Mouse (Mus musculus) hindbrain, embryonic 13.5 days (tissue): Measurements from ENCODE around the gene Ascc1. TPM values are rescaled to one million over a fixed set of nuclear protein-coding genes. Genes with fewer than 3 reads are reported as not detected.

ENCODE experiments used
- ATAC-seq: fragments of 200-750 bp; cut with Nextera tagmentation; 2 replicates; pipeline ENCODE4 v1.8.0; 2017; ENCODE audit warnings: moderate TSS enrichment; ENCODE audit not compliant: low FRiP score
- H3K27ac ChIP-seq: fragments of 300-500 bp; sonication (generic); 2 replicates; pipeline ENCODE4 v1.5.1; 2015; ENCODE audit warnings: inconsistent platforms, mild to moderate bottlenecking, moderate library complexity
- H3K27me3 ChIP-seq: fragments of 300-500 bp; sonication (generic); 2 replicates; pipeline ENCODE4 v1.6.1; 2015; ENCODE audit warnings: mild to moderate bottlenecking, inconsistent platforms
- H3K36me3 ChIP-seq: fragments of 300-500 bp; sonication (generic); 2 replicates; pipeline ENCODE4 v1.6.1; 2015; ENCODE audit warnings: mild to moderate bottlenecking, inconsistent platforms
- H3K4me1 ChIP-seq: fragments of 300-500 bp; sonication (generic); replicated peaks from 2 replicates; pipeline ENCODE4 v1.6.1; 2015; ENCODE audit warnings: inconsistent platforms
- H3K4me2 ChIP-seq: fragments of 300-500 bp; sonication (generic); 2 replicates; pipeline ENCODE4 v1.6.1; 2015; ENCODE audit warnings: inconsistent platforms, mild to moderate bottlenecking, moderate library complexity
- H3K4me3 ChIP-seq: fragments of 300-500 bp; sonication (generic); 2 replicates; pipeline ENCODE4 v1.5.1; 2015; ENCODE audit warnings: mild to moderate bottlenecking, inconsistent platforms
- H3K9ac ChIP-seq: fragments of 300-500 bp; sonication (generic); 2 replicates; pipeline ENCODE4 v1.6.1; 2015; ENCODE audit warnings: mild to moderate bottlenecking, inconsistent platforms
- H3K9me3 ChIP-seq: fragments of 300-500 bp; sonication (generic); 2 replicates; pipeline ENCODE4 v1.6.1; 2016; ENCODE audit warnings: inconsistent platforms
- WGBS: fragments of 180-500 bp; shearing (Covaris S2); methylation state at CpG from one replicate; pipeline ENCODE4 v1.1.7; 2015; 5-methylcytosine and 5-hydroxymethylcytosine counted together
- polyA plus RNA-seq: library from polyadenylated mRNA; unstranded; fragments of >200 nt; fragmentation: Nextera tagmentation; extraction: Ambion mirVana; gene quantifications from 2 replicates; pipeline ENCODE4 v1.2.1, GENCODE M21; 2015

The Ascc1 gene
- polyA plus RNA-seq, 1 experiment from 2014 or later, result 47.1 TPM

DNA sequence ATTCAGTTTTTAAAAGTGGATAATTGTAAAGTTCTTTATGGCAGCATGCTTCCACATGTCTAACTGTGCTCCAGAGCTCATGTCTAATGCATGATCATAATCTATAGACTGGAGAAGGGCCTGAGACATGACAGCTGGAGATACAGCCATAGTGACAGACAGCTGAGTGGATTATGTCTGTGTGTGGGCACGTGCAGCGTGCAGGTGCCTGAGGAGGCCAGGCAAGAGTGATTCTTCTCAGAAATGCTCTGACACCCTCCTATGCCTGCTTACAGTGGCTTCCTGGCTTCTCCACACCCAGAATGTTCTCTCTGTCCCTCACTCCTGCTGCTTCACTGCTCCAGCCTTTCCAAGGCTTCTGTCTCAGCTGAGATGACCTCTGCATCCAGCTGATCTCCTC is 91.1 kb downstream of the Ascc1 start:
- no peak for ATAC-seq
- Histone ChIP-seq H3K9ac (no peak overlapping the region), H3K4me3 (no peak overlapping the region), H3K4me1 (peaks cover 4% of the 10 kb centered on the region; the same call in 1 of the 2 replicates), H3K27me3 (no peaks in the 10 kb centered on the region), H3K4me2 (no peak overlapping the region), H3K27ac (no peak overlapping the region), H3K9me3 (no peaks in the 10 kb centered on the region), H3K36me3 (peaks cover 7% of the 10 kb centered on the region)
- WGBS, result 73% methylated on average over 2 of the region's 2 CpGs

DNA sequence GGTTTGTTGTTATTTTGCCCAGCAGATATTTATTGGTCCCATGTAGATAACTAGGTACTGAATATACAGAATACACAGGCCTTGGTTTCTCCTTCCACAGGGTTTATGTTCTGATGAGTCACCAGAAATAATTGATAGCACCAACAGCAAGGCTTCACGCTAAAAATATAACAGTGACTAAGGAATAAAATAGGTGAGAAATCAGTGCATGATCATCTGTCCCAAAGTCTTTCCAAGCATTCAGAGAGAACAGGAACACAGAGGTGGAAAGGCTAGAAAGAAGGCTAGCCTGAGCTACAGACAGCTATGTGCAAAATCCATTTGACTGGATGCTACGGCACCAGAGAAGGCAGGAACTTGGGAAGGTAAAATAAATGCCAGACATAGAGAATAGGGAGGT is 93.0 kb downstream of the Ascc1 start:
- WGBS, result 98% methylated on average over 2 of the region's 2 CpGs
- H3K4me1 ChIP-seq, result peaks cover 4% of the 10 kb centered on the region; the same call in 1 of the 2 replicates

GRCm38 (mm10) chr10:60096302-60096701 is 93.7 kb downstream of the Ascc1 start:
- Histone ChIP-seq H3K9me3 (no peaks in the 10 kb centered on the region), H3K4me3 (no peak overlapping the region), H3K4me1 (peaks cover 1% of the 10 kb centered on the region; the same call in 1 of the 2 replicates), H3K4me2 (no peak overlapping the region), H3K27me3 (no peaks in the 10 kb centered on the region), H3K27ac (no peak overlapping the region), H3K36me3 (peaks cover 9% of the 10 kb centered on the region), H3K9ac (no peak overlapping the region)
- 52% methylated on average over 1 of the region's 1 CpGs for WGBS
- ATAC-seq, result no peak

More for the DNA sequence above, 93.0 kb downstream of the Ascc1 start:
- Histone ChIP-seq H3K27me3 (no peaks in the 10 kb centered on the region), H3K4me2 (no peak overlapping the region), H3K9ac (no peak overlapping the region), H3K9me3 (no peaks in the 10 kb centered on the region), H3K27ac (no peak overlapping the region), H3K4me3 (no peak overlapping the region), H3K36me3 (peaks cover 9% of the 10 kb centered on the region)
- no peak for ATAC-seq

DNA sequence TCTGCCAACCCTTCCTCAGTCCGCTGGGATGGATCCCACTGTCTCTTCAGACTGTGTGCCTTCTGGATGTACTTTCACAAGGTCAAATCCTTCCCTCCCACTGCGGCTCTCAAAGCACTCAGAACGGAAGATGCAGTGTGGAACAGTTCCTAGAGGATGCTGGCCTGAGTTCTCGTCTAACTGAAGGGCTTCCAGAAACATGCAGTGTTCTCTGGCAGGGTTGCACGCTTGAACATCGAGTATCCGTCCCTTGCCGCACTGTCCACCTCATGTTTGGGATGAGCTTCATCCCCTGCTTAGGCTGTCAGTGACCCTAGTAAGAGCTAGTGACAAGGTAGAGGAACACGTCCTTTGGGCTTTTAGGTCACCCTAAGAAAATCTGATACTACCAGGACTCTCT is 94.5 kb downstream of the Ascc1 start:
- ATAC-seq, result no peak
- Histone ChIP-seq H3K27ac (no peak overlapping the region), H3K4me2 (no peak overlapping the region), H3K9me3 (no peaks in the 10 kb centered on the region), H3K9ac (no peak overlapping the region), H3K4me1 (no peaks in the 10 kb centered on the region), H3K4me3 (no peak overlapping the region), H3K36me3 (peaks cover 9% of the 10 kb centered on the region), H3K27me3 (no peaks in the 10 kb centered on the region)
- WGBS, result 93% methylated on average over 9 of the region's 9 CpGs

GRCm38 (mm10) chr10:60097774-60098173 is 95.2 kb downstream of the Ascc1 start:
- no peak for ATAC-seq
- Histone ChIP-seq H3K4me2 (no peak overlapping the region), H3K9ac (no peak overlapping the region), H3K9me3 (no peaks in the 10 kb centered on the region), H3K27ac (no peak overlapping the region), H3K36me3 (peaks cover 9% of the 10 kb centered on the region), H3K27me3 (no peaks in the 10 kb centered on the region), H3K4me1 (no peaks in the 10 kb centered on the region), H3K4me3 (no peak overlapping the region)
- WGBS, result 80% methylated on average over 5 of the region's 5 CpGs

DNA sequence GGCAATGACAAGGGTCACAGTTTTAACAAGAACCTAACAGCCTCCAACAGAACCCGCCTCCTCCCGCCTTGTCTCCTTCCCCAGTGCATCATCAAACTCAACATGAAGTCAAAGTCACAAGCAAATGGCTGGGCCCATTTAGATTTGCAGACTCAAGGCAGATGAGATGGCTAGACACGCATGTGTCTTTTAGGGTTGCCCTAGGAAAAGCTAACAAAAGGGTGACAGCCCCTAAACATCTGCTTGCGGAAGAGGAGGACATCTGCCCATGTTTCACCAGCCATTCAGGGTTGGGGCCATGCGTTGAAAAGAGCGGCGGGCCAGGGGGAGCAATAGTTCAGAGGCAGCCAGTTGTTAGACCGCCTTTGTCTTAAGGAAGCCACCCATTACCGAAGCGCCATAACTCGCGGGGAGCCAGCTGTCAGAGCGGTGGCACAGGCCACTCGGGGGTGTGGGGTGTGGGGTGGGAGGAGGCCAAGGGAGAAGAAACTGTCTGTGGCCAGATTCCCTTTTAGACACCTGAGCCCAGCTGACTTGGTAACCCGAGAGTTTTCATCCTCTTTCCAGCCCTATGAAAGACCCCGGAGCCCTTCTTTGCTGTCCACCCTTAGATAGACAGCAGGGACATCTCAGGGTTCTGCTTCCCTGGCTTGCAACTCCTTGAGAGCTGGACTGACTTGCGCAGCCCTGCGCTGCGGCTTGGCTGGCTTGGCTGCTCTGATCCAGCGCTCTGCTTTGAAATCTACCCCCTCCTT is 103.0 kb downstream of the Ascc1 start:
- 9% methylated on average over 20 of the region's 20 CpGs for WGBS
- H3K9me3 ChIP-seq, result no peaks in the 10 kb centered on the region

GRCm38 (mm10) chr10:60106146-60106530 is 103.5 kb downstream of the Ascc1 start, which contains the start of gene Spock2:
TSS of gene Spock2 (plus strand) at chr10:60106219.
- peak within 1 kb of the TSS; percentile 92 for H3K9ac ChIP-seq
- peak within 1 kb of the TSS; percentile 88 for H3K4me2 ChIP-seq
- H3K4me1 ChIP-seq, result peaks cover 53% of the 10 kb centered on the region
- peak within 1 kb of the TSS; percentile 95 for H3K27ac ChIP-seq
- 0 out of 2 replicates have a peak, but pooled peaks cover 4% of the 10 kb centered on the region for H3K36me3 ChIP-seq
- under 1% methylated on average over 22 of the region's 22 CpGs for WGBS
- no peaks in the 10 kb centered on the region for H3K9me3 ChIP-seq
- H3K27me3 ChIP-seq, result peaks cover 8% of the 10 kb centered on the region; the same call in 1 of the 2 replicates
- peak; percentile 73 for ATAC-seq
- H3K4me3 ChIP-seq, result peak within 1 kb of the TSS; percentile 83

More for the DNA sequence above, 103.0 kb downstream of the Ascc1 start:
- H3K4me1 ChIP-seq, result peaks cover 47% of the 10 kb centered on the region
- peak overlapping the region; percentile 95 for H3K27ac ChIP-seq
- peak; percentile 63 for ATAC-seq
- peak overlapping the region; percentile 88 for H3K4me2 ChIP-seq
- H3K4me3 ChIP-seq, result peak overlapping the region; percentile 83
- H3K27me3 ChIP-seq, result peaks cover 8% of the 10 kb centered on the region; the same call in 1 of the 2 replicates
- H3K9ac ChIP-seq, result peak overlapping the region; percentile 92
- no peaks in the 10 kb centered on the region; the same call in 1 of the 2 replicates for H3K36me3 ChIP-seq

DNA sequence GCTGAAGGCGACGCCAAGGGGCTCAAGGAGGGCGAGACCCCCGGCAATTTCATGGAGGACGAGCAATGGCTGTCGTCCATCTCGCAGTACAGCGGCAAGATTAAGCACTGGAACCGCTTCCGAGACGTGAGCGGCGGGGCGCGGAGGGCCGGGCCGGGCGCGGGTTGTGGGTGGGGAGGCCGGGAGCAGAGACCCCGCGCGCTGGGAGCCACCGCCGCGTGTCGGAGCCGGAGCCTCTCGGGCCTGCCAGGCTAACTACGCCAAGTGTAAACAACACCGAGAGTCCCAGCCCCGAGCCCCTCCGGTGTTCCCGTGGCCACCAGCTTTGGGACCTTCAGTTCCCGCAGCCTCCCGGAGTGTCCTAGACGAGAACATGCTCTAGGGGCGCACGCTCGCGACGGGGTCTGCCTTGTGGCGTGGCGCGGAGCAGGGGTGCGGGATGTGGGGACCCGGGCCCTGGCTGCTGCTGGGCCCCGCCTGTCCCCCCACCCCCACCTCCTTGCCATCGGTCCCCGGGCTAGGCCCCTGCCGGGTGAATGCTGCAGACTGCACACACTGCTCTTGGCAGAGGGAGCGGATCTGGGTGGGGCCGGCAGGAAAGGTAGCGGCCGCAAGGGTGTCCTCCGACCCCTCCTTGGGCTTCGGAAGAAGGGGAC is 104.1 kb downstream of the Ascc1 start:
- peaks cover 8% of the 10 kb centered on the region; the same call in 1 of the 2 replicates for H3K27me3 ChIP-seq
- H3K36me3 ChIP-seq, result 0 out of 2 replicates have a peak, but pooled peaks cover 4% of the 10 kb centered on the region
- peak overlapping the region; percentile 83 for H3K4me3 ChIP-seq
- ATAC-seq, result peak; percentile 71
- peak overlapping the region; percentile 95 for H3K27ac ChIP-seq
- H3K9ac ChIP-seq, result peak overlapping the region; percentile 92
- H3K4me1 ChIP-seq, result peaks cover 55% of the 10 kb centered on the region
- under 1% methylated on average over 57 of the region's 57 CpGs for WGBS
- H3K4me2 ChIP-seq, result peak overlapping the region; percentile 88
- H3K9me3 ChIP-seq, result no peaks in the 10 kb centered on the region

- WGBS, result 1% methylated on average over 24 of the region's 28 CpGs
- H3K27ac ChIP-seq, result peak overlapping the region; percentile 95
- H3K4me3 ChIP-seq, result peak overlapping the region; percentile 83
- peak overlapping the region; percentile 92 for H3K9ac ChIP-seq
- H3K4me2 ChIP-seq, result peak overlapping the region; percentile 88
- H3K4me1 ChIP-seq, result peaks cover 55% of the 10 kb centered on the region
- peaks cover 8% of the 10 kb centered on the region; the same call in 1 of the 2 replicates for H3K27me3 ChIP-seq
- no peaks in the 10 kb centered on the region for H3K9me3 ChIP-seq
- 0 out of 2 replicates have a peak, but pooled peaks cover 4% of the 10 kb centered on the region for H3K36me3 ChIP-seq
- ATAC-seq, result peak; percentile 1; the same call in 1 of the 2 replicates
Measured at GRCm38 (mm10) chr10:60107448-60107847, 104.8 kb downstream of the Ascc1 start.

DNA sequence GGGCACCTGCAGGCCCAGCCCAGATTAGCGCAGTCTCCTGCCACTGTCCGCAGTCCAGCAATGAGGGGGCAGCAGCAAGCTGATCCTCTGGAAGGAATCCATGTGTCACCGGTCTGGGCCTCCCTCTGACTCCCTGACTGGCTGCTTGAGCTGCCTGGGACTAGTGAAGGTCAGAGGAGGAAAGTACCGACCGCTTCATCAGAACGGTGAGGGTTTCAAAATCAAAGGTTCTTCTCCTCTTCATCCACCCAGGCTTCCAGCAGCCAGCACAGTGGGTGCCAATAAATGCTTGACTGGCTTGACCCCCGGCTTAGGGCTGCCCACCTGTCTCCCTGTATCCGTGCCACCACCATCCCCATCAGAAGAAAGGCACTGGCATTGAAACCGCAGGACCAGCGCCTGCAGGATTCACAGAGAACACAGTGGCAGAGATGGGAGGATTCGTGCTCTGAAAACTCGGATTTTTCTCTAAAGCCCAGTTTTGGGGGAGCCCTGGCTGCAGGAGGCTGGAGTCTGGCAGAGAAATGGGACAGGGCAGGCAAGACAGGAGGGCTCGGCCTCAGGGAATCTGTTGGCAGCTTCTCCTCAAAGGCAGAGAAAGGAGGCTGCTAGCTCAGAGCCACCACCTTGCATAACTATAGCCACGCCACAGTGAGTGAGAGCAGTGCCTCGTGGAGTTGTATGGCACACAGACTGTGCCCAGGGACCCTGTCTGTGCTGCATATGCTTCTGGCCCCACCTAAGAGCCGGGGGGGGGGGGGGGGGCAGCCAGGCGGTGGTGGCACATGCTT is 105.9 kb downstream of the Ascc1 start:
- Histone ChIP-seq H3K36me3 (0 out of 2 replicates have a peak, but pooled peaks cover 8% of the 10 kb centered on the region), H3K4me2 (peak overlapping the region; percentile 88), H3K4me1 (peaks cover 55% of the 10 kb centered on the region), H3K9me3 (no peaks in the 10 kb centered on the region), H3K27me3 (peaks cover 8% of the 10 kb centered on the region; the same call in 1 of the 2 replicates), H3K9ac (peak overlapping the region; percentile 92), H3K4me3 (peak overlapping the region; percentile 83), H3K27ac (peak overlapping the region; percentile 95)
- WGBS, result 43% methylated on average over 17 of the region's 17 CpGs
- no peak for ATAC-seq

DNA sequence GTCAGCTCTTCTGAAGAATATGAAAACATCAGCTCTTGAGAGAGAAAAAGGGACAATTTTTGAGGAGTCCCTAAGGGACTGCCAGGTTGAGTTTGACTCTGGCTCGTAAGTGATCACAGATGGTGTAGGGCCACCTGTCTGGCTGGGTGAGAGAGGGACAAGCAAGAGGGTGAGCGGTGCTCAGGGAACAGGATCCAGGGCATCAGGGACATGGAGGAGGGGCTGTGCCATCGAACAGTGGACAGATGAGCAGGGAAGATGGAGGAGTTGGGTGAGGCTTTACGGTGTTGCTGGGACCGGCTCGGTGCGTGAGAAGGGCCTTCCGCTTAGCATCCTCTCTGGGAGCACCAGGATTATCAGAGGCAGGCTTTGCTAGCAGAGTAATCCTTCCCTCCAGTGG is 106.7 kb downstream of the Ascc1 start:
- Histone ChIP-seq H3K4me2 (peak overlapping the region; percentile 44), H3K9ac (peak overlapping the region; percentile 56; the same call in 1 of the 2 replicates), H3K4me3 (peak overlapping the region; percentile 17), H3K9me3 (no peaks in the 10 kb centered on the region), H3K27me3 (peaks cover 8% of the 10 kb centered on the region; the same call in 1 of the 2 replicates), H3K27ac (peak overlapping the region; percentile 69), H3K4me1 (peaks cover 60% of the 10 kb centered on the region), H3K36me3 (0 out of 2 replicates have a peak, but pooled peaks cover 8% of the 10 kb centered on the region)
- ATAC-seq, result no peak
- 78% methylated on average over 8 of the region's 8 CpGs for WGBS
